Mouse (Mus musculus): ENCODE results near the gene Gm28308. TPM values are rescaled to one million over a fixed set of nuclear protein-coding genes. Genes with fewer than 3 reads are reported as not detected.

Gm28308 gene
- polyA plus RNA-seq, 1 experiment, result not detected

DNA sequence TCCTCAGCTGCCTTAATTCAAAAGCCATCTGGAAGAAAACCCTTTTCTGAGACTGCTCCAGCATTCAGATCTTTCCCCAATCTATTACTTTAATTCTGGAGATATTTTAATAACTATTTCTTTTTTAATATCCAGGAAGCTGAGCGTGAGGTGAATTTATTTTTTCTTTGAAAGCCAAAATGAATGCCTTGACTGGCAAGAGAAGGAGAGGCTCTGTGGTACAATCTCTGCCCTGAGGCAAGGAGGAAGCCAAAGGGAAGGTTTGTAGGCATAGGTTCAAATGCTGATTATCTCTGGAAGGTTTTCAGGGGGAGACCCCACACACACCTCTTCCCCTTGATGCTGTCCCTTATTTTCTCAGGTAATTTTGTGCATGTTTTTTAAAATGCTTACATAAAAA lies 46.0 kb downstream of the Gm28308 start:
- Histone ChIP-seq H3K4me1 (ENCODE audit: control insufficient read depth, insufficient read depth, low read length) (no peaks in the 10 kb centered on the region), H3K4me3 (ENCODE audit: insufficient read depth, low read length) (no peak overlapping the region), H3K27ac (ENCODE audit: insufficient read depth, low read length) (no peak overlapping the region)
- TF ChIP-seq POLR2A (IDR thresholded peaks at IDR 0.05; ENCODE audit: extremely low read depth, insufficient read depth, low read length) (no peak), CTCF (IDR thresholded peaks at IDR 0.05; ENCODE audit: extremely low read depth, insufficient read depth, low read length) (no peak)

DNA sequence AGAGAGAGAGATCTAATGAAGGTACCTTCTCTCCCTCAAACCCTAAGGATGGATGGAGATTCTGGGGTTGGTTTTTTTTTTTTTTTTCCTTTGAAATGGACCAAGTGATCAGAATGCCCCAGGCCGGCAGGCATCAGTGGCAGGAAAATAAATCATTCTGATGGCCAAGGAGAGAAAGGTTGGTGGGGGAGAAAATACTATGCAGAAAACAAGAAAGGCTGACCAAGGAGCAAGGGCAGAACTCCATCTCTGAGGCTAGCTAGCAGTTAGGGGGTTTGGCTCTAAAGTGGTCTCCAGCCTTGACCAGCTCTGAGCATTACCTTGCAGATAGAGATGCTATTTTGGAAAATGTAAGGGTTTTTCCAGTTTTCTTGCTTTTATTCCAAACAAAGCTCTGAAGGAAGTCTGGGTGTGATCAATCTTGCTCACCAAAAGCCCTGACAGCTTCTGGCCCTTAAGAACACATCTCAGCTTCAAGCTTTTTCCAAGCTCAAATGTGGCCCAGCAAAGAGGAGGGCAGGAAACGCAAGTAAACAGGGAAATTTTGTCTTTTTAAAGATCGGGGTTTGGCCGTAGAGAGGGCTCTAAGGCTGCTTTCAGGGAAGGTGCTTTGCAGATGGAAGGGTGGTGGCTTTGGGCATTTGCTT lies 46.6 kb downstream of the Gm28308 start:
- TF ChIP-seq CTCF (IDR thresholded peaks at IDR 0.05; ENCODE audit: extremely low read depth, insufficient read depth, low read length) (no peak), POLR2A (IDR thresholded peaks at IDR 0.05; ENCODE audit: extremely low read depth, insufficient read depth, low read length) (no peak)
- H3K27ac ChIP-seq (ENCODE audit: insufficient read depth, low read length), result no peak overlapping the region
- H3K4me3 ChIP-seq (ENCODE audit: insufficient read depth, low read length), result no peak overlapping the region
- no peaks in the 10 kb centered on the region for H3K4me1 ChIP-seq (ENCODE audit: control insufficient read depth, insufficient read depth, low read length)

GRCm38 (mm10) chr6:52165441-52166370 lies 47.4 kb downstream of the Gm28308 start:
- TF ChIP-seq POLR2A (IDR thresholded peaks at IDR 0.05; ENCODE audit: extremely low read depth, insufficient read depth, low read length), result no peak
- H3K4me3 ChIP-seq (ENCODE audit: insufficient read depth, low read length), result no peak overlapping the region
- H3K4me1 ChIP-seq (ENCODE audit: control insufficient read depth, insufficient read depth, low read length), result no peaks in the 10 kb centered on the region
- H3K27ac ChIP-seq (ENCODE audit: insufficient read depth, low read length), result no peak overlapping the region

DNA sequence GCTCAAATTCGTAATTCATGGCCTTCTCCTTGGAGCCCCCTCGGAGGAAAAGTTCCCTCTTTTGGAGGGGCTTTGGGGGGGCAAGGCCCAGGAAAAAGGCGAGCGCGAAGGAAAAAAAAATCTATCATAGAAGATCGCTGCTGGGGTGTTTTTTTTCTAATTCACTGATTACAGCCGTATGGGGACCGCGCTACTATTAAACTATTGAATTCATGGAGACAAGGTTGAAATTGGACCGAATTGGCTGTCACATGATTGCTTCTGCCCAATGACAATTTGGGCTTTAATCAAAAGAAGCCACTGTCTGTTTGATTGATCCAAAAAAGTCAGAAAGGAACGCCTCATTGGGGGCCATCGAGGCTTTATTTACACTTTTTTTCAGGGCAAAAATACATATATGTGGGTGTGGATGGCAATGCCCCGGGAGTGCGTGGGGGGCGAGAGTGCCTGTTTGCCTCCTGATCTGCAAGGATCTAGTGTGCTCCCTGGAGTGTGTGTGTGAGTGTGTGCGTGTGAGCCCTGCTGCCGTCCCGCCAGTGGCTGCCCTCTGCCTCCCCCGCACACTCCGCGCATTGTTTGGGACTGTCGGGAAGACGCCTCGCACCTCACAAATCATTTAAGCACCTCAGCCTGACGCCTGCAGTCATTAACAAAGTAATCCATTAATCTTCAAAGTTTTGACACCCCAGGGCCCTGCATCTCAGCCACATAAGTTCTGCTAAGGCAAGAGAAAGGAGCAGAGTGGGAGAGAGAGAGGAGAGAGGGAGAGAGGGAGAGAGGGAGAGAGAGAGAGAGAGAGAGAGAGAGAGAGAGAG lies 48.3 kb downstream of the Gm28308 start, which contains the start of gene Hoxa2:
Gene Hoxa2 (minus strand): TSS at position 206 of the 815 bp plus-strand sequence.
- Histone ChIP-seq H3K4me3 (ENCODE audit: insufficient read depth, low read length) (no peak within 1 kb of the TSS), H3K27ac (ENCODE audit: insufficient read depth, low read length) (no peak within 1 kb of the TSS), H3K4me1 (ENCODE audit: control insufficient read depth, insufficient read depth, low read length) (no peaks in the 10 kb centered on the region)
- no peak for TF ChIP-seq POLR2A (IDR thresholded peaks at IDR 0.05; ENCODE audit: extremely low read depth, insufficient read depth, low read length)
- TF ChIP-seq CTCF (IDR thresholded peaks at IDR 0.05; ENCODE audit: extremely low read depth, insufficient read depth, low read length), result no peak

DNA sequence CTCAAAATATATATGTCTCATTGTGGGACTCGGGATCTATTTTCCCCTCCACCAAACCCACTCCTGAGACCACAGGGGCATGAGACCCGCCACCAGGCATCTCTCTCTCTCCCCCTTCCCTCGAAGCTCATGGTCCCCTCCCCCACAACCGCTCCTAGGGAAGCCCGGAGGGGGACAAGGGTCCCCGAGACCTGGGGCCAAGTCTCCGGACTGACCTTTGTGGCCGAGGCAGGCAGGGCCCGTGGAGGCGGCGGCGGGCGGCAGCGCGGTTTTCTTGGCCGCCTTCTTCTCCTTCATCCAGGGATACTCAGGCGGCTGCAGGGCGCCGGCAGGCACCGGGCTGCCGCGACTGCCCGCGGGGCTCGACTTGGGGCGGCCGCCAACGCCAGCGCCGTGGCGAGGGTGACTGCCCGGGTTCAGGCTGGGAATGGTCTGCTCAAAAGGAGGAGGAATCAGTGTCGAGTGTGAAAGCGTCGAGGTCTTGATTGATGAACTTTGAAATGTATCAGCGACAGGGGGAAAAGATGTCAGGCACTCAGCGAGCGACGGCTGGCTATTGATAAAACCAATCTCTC lies 49.0 kb downstream of the Gm28308 start:
- Histone ChIP-seq H3K4me1 (ENCODE audit: control insufficient read depth, insufficient read depth, low read length) (no peaks in the 10 kb centered on the region), H3K4me3 (ENCODE audit: insufficient read depth, low read length) (no peak overlapping the region), H3K27ac (ENCODE audit: insufficient read depth, low read length) (no peak overlapping the region)
- TF ChIP-seq CTCF (IDR thresholded peaks at IDR 0.05; ENCODE audit: extremely low read depth, insufficient read depth, low read length) (no peak), POLR2A (IDR thresholded peaks at IDR 0.05; ENCODE audit: extremely low read depth, insufficient read depth, low read length) (no peak)

DNA sequence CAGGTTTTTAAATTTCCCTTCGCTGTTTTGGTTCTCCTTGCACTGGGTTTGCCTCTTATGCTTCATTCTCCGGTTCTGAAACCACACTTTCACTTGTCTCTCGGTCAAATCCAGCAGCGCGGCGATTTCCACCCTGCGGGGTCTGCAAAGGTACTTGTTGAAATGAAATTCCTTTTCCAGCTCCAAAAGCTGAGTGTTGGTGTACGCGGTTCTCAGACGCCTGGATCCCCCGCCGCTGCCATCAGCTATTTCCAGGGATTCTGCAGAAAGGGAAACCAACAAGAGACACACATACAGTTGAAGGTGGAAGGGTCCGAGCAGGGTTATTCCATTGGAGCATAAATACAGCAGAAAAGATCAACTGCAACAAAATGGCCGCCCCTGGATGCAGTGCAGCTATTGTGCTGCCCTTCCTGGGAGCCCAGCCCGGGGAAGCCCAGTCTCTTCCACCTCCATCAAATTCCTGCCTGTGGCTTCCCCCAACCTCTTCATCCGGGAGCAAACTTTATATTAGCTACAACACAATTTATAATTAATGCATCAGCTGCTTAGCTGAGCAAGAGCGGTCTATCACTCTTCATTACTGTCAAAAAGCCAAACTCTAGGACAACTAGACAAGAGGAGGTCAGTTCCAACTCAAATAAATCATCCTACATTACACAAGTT lies 49.6 kb downstream of the Gm28308 start:
- H3K27ac ChIP-seq (ENCODE audit: insufficient read depth, low read length), result no peak overlapping the region
- no peak overlapping the region for H3K4me3 ChIP-seq (ENCODE audit: insufficient read depth, low read length)
- H3K4me1 ChIP-seq (ENCODE audit: control insufficient read depth, insufficient read depth, low read length), result no peaks in the 10 kb centered on the region
- no peak for TF ChIP-seq POLR2A (IDR thresholded peaks at IDR 0.05; ENCODE audit: extremely low read depth, insufficient read depth, low read length)
- no peak for TF ChIP-seq CTCF (IDR thresholded peaks at IDR 0.05; ENCODE audit: extremely low read depth, insufficient read depth, low read length)

- Histone ChIP-seq H3K4me1 (ENCODE audit: control insufficient read depth, insufficient read depth, low read length) (no peaks in the 10 kb centered on the region), H3K27ac (ENCODE audit: insufficient read depth, low read length) (no peak overlapping the region), H3K4me3 (ENCODE audit: insufficient read depth, low read length) (no peak overlapping the region)
- TF ChIP-seq CTCF (IDR thresholded peaks at IDR 0.05; ENCODE audit: extremely low read depth, insufficient read depth, low read length) (no peak), POLR2A (IDR thresholded peaks at IDR 0.05; ENCODE audit: extremely low read depth, insufficient read depth, low read length) (no peak)
These were observed 50.4 kb downstream of the Gm28308 start for GRCm38 (mm10) chr6:52162611-52163365.

DNA sequence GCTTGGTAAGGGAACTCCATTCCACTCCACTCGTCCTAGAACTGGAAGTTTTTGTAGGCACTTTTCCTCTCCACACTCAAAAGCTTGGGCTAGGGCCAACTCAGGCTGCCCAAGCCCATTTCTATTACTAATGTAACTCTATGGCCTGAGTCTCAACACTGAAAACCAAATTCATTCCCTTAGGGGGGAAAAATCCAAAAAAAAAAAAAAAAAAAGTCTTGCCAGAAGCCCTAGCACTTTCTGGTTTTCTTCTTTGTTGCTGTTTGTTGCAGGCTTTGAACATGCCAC lies 51.1 kb downstream of the Gm28308 start:
- Histone ChIP-seq H3K27ac (ENCODE audit: insufficient read depth, low read length) (no peak overlapping the region), H3K4me1 (ENCODE audit: control insufficient read depth, insufficient read depth, low read length) (no peaks in the 10 kb centered on the region), H3K4me3 (ENCODE audit: insufficient read depth, low read length) (no peak overlapping the region)
- TF ChIP-seq POLR2A (IDR thresholded peaks at IDR 0.05; ENCODE audit: extremely low read depth, insufficient read depth, low read length) (no peak), CTCF (IDR thresholded peaks at IDR 0.05; ENCODE audit: extremely low read depth, insufficient read depth, low read length) (no peak)
